Mouse (Mus musculus): ENCODE measurements around the gene Gpatch8. TPM values are rescaled to one million over a fixed set of nuclear protein-coding genes. Genes with fewer than 3 reads are reported as not detected.

Gpatch8 gene
- total RNA-seq, 2 experiments from 2014 or later, result 19.3 to 23.2 TPM

GRCm38 (mm10) chr11:102531425-102531824 lies 24.8 kb downstream of the Gpatch8 start:
- intact Hi-C loops (cut with DNase I), result no loop called here
- DNase-seq (ENCODE audit: low spot score), result no peak

- intact Hi-C loops (cut with DNase I), result no loop called here
- DNase-seq (ENCODE audit: low spot score), result no peak
Measured at GRCm38 (mm10) chr11:102514793-102515424, 41.3 kb downstream of the Gpatch8 start.

GRCm38 (mm10) chr11:102510226-102510625 lies 46.0 kb downstream of the Gpatch8 start:
- DNase-seq (ENCODE audit: low spot score), result no peak
- intact Hi-C loops (cut with DNase I), result no loop called here

GRCm38 (mm10) chr11:102496732-102497131 lies 59.5 kb downstream of the Gpatch8 start:
- intact Hi-C loops (cut with DNase I), result no loop called here
- DNase-seq (ENCODE audit: low spot score), result no peak

- DNase-seq (ENCODE audit: low spot score), result no peak
- intact Hi-C loops (cut with DNase I), result no loop called here
Measured at GRCm38 (mm10) chr11:102496206-102496605, 60.0 kb downstream of the Gpatch8 start.

- intact Hi-C loops (cut with DNase I), result no loop called here
- DNase-seq (ENCODE audit: low spot score), result no peak
Measured at GRCm38 (mm10) chr11:102495742-102496141, 60.5 kb downstream of the Gpatch8 start.

GRCm38 (mm10) chr11:102495114-102495513 lies 61.1 kb downstream of the Gpatch8 start:
- intact Hi-C loops (cut with DNase I), result no loop called here
- DNase-seq (ENCODE audit: low spot score), result no peak

GRCm38 (mm10) chr11:102494063-102494650 lies 62.0 kb downstream of the Gpatch8 start:
- intact Hi-C loops (cut with DNase I), result no loop called here
- DNase-seq (ENCODE audit: low spot score), result no peak

- no peak for DNase-seq (ENCODE audit: low spot score)
- intact Hi-C loops (cut with DNase I), result no loop called here
Measured at GRCm38 (mm10) chr11:102493241-102493640, 63.0 kb downstream of the Gpatch8 start.

GRCm38 (mm10) chr11:102487901-102488300 lies 68.3 kb downstream of the Gpatch8 start:
- DNase-seq (ENCODE audit: low spot score), result no peak
- intact Hi-C loops (cut with DNase I), result loop anchor here (2.0 to 5.0 kb wide), 3 partner anchors 69 to 169 kb away; partner anchors contain the start of genes Gm11627 and Gpatch8

GRCm38 (mm10) chr11:102486733-102487386 lies 69.3 kb downstream of the Gpatch8 start:
- intact Hi-C loops (cut with DNase I), result loop anchor here (2.0 to 5.0 kb wide), 3 partner anchors 70 to 170 kb away; partner anchors contain the start of genes Gm11627 and Gpatch8
- DNase-seq (ENCODE audit: low spot score), result no peak

- intact Hi-C loops (cut with DNase I), result no loop called here
- DNase-seq (ENCODE audit: low spot score), result no peak
Measured at GRCm38 (mm10) chr11:102481779-102482178, 74.4 kb downstream of the Gpatch8 start.

- intact Hi-C loops (cut with DNase I), result no loop called here
- no peak for DNase-seq (ENCODE audit: low spot score)
Measured at GRCm38 (mm10) chr11:102480897-102481296, 75.3 kb downstream of the Gpatch8 start.

GRCm38 (mm10) chr11:102480111-102480510 lies 76.1 kb downstream of the Gpatch8 start:
- intact Hi-C loops (cut with DNase I), result no loop called here

GRCm38 (mm10) chr11:102479581-102479980 lies 76.6 kb downstream of the Gpatch8 start:
- intact Hi-C loops (cut with DNase I), result no loop called here
- DNase-seq (ENCODE audit: low spot score), result no peak

More at GRCm38 (mm10) chr11:102480111-102480510, 76.1 kb downstream of the Gpatch8 start:
- DNase-seq (ENCODE audit: low spot score), result no peak

GRCm38 (mm10) chr11:102478671-102479070 lies 77.5 kb downstream of the Gpatch8 start:
- no peak for DNase-seq (ENCODE audit: low spot score)
- intact Hi-C loops (cut with DNase I), result no loop called here

- no peak for DNase-seq (ENCODE audit: low spot score)
- intact Hi-C loops (cut with DNase I), result no loop called here
Measured at GRCm38 (mm10) chr11:102475027-102475426, 81.2 kb downstream of the Gpatch8 start.

- intact Hi-C loops (cut with DNase I), result no loop called here
- DNase-seq (ENCODE audit: low spot score), result no peak
Measured at GRCm38 (mm10) chr11:102469648-102470357, 86.4 kb downstream of the Gpatch8 start, which contains the start of gene Itga2b. Gene Itga2b, minus strand, starts transcription at chr11:102470122.

- DNase-seq (ENCODE audit: low spot score), result peak; percentile 97
- intact Hi-C loops (cut with DNase I), result no loop called here
Measured at GRCm38 (mm10) chr11:102467041-102467631, 89.1 kb downstream of the Gpatch8 start.

Measured in heart, postnatal 25 days (tissue).